Mouse (Mus musculus) embryonic facial prominence, embryonic 12.5 days (tissue): Measurements from ENCODE around the gene Rxra. TPM values are rescaled to one million over a fixed set of nuclear protein-coding genes. Genes with fewer than 3 reads are reported as not detected.
A peak's percentile ranks its signal among the peaks of the same experiment; 100 is the strongest.

Source experiments
- ATAC-seq: fragments of 200-750 bp; cut with Nextera tagmentation; 2 replicates; pipeline ENCODE4 v1.8.0; 2017; ENCODE audit not compliant: insufficient number of reproducible peaks, insufficient read depth, low FRiP score, low TSS enrichment
- H3K27ac ChIP-seq: fragments of 300-500 bp; sonication (generic); 2 replicates; pipeline ENCODE4 v1.5.1; 2016; ENCODE audit warnings: mild to moderate bottlenecking
- H3K27me3 ChIP-seq: fragments of 300-500 bp; sonication (generic); 2 replicates; pipeline ENCODE4 v1.6.1; 2016; ENCODE audit warnings: mild to moderate bottlenecking, moderate library complexity
- H3K36me3 ChIP-seq: fragments of 300-500 bp; sonication (generic); 2 replicates; pipeline ENCODE4 v1.6.1; 2016; ENCODE audit warnings: mild to moderate bottlenecking
- H3K4me1 ChIP-seq: fragments of 300-500 bp; sonication (generic); 2 replicates; pipeline ENCODE4 v1.6.1; 2016
- H3K4me2 ChIP-seq: fragments of 300-500 bp; sonication (generic); replicated peaks from 2 replicates; pipeline ENCODE4 v1.6.1; 2016; ENCODE audit warnings: mild to moderate bottlenecking, moderate library complexity
- H3K4me3 ChIP-seq: fragments of 300-500 bp; sonication (generic); 2 replicates; pipeline ENCODE4 v1.5.1; 2016; ENCODE audit warnings: mild to moderate bottlenecking
- H3K9ac ChIP-seq: fragments of 300-500 bp; sonication (generic); 2 replicates; pipeline ENCODE4 v1.6.1; 2016; ENCODE audit warnings: mild to moderate bottlenecking, moderate library complexity
- H3K9me3 ChIP-seq: fragments of 300-500 bp; sonication (generic); 2 replicates; pipeline ENCODE4 v1.6.1; 2016; ENCODE audit warnings: mild to moderate bottlenecking, moderate library complexity
- WGBS: fragments of 180-500 bp; shearing (Covaris S2); methylation state at CpG from one replicate; pipeline ENCODE4 v1.1.7; 2016; 5-methylcytosine and 5-hydroxymethylcytosine counted together
- polyA plus RNA-seq: library from polyadenylated mRNA; unstranded; fragments of >200 nt; fragmentation: Nextera tagmentation; extraction: Ambion mirVana; gene quantifications from 2 replicates; pipeline ENCODE4 v1.2.1, GENCODE M21; 2016

Gene Rxra
- polyA plus RNA-seq, 1 experiment from 2014 or later = 15.9 TPM

DNA sequence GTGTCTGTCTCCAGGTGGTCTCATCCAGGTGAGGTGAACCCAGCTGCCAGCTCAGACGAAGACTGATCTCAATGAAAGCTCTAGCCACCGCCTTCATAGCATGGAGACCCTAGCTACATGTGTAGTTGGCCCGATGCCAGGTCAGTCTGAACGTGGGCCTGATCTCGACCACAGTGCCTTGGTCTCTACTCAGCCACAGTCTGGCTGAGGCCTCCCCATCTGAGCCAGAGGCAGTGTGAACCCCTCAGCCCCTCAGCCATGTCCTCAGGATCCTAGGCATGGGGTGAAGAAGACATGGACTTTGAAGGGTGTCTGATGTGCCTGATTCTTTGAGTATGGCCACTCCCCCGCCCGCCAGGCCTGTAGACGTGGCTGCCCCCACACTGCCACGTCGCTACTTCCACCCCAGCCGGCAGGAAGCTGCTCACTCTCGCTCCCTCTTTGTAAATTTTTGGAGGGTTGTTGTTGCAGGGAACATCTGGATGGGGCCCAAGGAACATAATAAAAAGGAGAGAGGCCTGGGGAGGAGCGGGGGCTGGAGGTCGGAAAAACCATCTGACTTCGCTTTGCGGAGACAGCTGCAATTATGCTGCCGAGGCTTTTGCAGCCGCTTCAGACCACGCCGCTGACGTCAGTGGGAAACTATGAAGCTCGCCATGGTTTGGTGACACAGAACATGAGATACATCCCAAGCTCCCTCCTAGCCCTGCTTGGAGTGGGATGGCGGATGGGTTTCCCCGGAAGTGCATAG lies 97.9 kb downstream of the Rxra start:
- peak; percentile 42 for ATAC-seq
- Histone ChIP-seq H3K4me2 (0 out of 2 replicates have a peak overlapping the region, but pooled peaks have one; percentile 15), H3K9ac (no peak overlapping the region), H3K9me3 (no peaks in the 10 kb centered on the region), H3K27ac (peak overlapping the region; percentile 94), H3K36me3 (no peaks in the 10 kb centered on the region), H3K4me3 (no peak overlapping the region), H3K4me1 (peaks cover 50% of the 10 kb centered on the region), H3K27me3 (no peaks in the 10 kb centered on the region)
- WGBS = 37% methylated on average over 24 of the region's 24 CpGs

- Histone ChIP-seq H3K4me1 (peaks cover 42% of the 10 kb centered on the region), H3K27me3 (no peaks in the 10 kb centered on the region), H3K9me3 (no peaks in the 10 kb centered on the region), H3K27ac (peak overlapping the region; percentile 94), H3K36me3 (no peaks in the 10 kb centered on the region), H3K4me3 (no peak overlapping the region), H3K9ac (no peak overlapping the region), H3K4me2 (no peak overlapping the region)
- no peak for ATAC-seq
- WGBS = 88% methylated on average over 10 of the region's 10 CpGs
These were observed 98.8 kb downstream of the Rxra start for GRCm38 (mm10) chr2:27775006-27775405.

DNA sequence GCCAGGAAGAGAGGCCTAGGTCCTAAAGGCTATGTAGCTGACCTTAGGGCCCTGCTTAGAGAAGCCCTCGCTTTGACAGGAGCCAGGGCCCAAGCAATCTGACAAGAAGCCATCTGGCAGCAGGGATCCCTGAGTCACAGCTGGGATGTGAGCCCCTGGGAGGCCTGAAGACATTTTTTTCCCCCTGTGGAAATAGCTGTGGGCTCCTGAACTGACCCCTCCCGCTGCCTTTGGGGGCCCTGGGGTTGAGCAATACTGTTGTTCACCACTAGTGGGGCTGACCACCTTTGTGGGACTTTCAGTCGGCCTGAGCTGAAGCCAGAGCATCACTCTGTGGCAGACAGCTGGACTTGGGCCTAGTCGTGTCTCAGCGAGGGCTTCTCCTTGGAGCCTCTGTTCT lies 99.4 kb downstream of the Rxra start:
- Histone ChIP-seq H3K4me2 (no peak overlapping the region), H3K27me3 (no peaks in the 10 kb centered on the region), H3K36me3 (no peaks in the 10 kb centered on the region), H3K4me1 (peaks cover 38% of the 10 kb centered on the region), H3K4me3 (no peak overlapping the region), H3K9ac (no peak overlapping the region), H3K9me3 (no peaks in the 10 kb centered on the region), H3K27ac (peak overlapping the region; percentile 94)
- ATAC-seq = no peak
- 44% methylated on average over 5 of the region's 5 CpGs for WGBS

- Histone ChIP-seq H3K27me3 (no peaks in the 10 kb centered on the region), H3K4me2 (no peak overlapping the region), H3K4me1 (peaks cover 31% of the 10 kb centered on the region), H3K36me3 (no peaks in the 10 kb centered on the region), H3K9ac (no peak overlapping the region), H3K9me3 (no peaks in the 10 kb centered on the region), H3K27ac (no peak overlapping the region), H3K4me3 (no peak overlapping the region)
- ATAC-seq = no peak
- WGBS = 72% methylated on average over 2 of the region's 2 CpGs
These were observed 101.5 kb downstream of the Rxra start for GRCm38 (mm10) chr2:27777756-27778155.

DNA sequence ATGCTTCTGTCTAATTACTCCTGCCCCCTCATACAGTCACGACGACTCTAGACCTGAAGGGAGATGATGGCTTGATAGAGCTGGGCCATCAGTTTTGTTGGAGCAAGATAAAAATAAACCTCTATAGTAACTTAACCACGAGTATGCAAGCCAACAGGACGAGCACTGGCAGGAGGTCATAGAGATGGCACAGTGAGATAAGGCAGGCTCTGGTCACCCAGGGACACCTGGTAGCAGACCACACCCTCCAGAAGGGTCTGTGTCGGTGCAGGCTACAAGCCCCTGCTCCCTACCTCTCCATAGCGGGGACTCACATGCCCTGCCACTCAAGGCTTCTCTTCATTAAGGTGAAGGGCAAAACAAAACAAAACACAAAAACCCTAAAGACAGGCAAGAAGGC lies 102.0 kb downstream of the Rxra start:
- no peak for ATAC-seq
- H3K9me3 ChIP-seq = no peaks in the 10 kb centered on the region
- peaks cover 26% of the 10 kb centered on the region for H3K4me1 ChIP-seq
- no peak overlapping the region for H3K4me2 ChIP-seq
- H3K4me3 ChIP-seq = no peak overlapping the region
- no peaks in the 10 kb centered on the region for H3K27me3 ChIP-seq
- H3K27ac ChIP-seq = no peak overlapping the region
- no peaks in the 10 kb centered on the region for H3K36me3 ChIP-seq
- H3K9ac ChIP-seq = no peak overlapping the region
- 72% methylated on average over 6 of the region's 6 CpGs for WGBS

- H3K4me3 ChIP-seq = no peak overlapping the region
- no peak overlapping the region for H3K27ac ChIP-seq
- H3K27me3 ChIP-seq = no peaks in the 10 kb centered on the region
- peaks cover 16% of the 10 kb centered on the region for H3K4me1 ChIP-seq
- H3K9ac ChIP-seq = no peak overlapping the region
- H3K4me2 ChIP-seq = no peak overlapping the region
- ATAC-seq = no peak
- no peaks in the 10 kb centered on the region for H3K36me3 ChIP-seq
- no peaks in the 10 kb centered on the region for H3K9me3 ChIP-seq
- WGBS = 81% methylated on average over 9 of the region's 9 CpGs
These were observed 103.1 kb downstream of the Rxra start for GRCm38 (mm10) chr2:27779291-27779866.

- no peak overlapping the region for H3K4me3 ChIP-seq
- WGBS = 92% methylated on average over 7 of the region's 7 CpGs
- H3K4me1 ChIP-seq = peaks cover 9% of the 10 kb centered on the region
- no peak overlapping the region for H3K9ac ChIP-seq
- H3K4me2 ChIP-seq = no peak overlapping the region
- H3K36me3 ChIP-seq = no peaks in the 10 kb centered on the region
- no peaks in the 10 kb centered on the region for H3K27me3 ChIP-seq
- no peak for ATAC-seq
- H3K27ac ChIP-seq = no peak overlapping the region
- H3K9me3 ChIP-seq = no peaks in the 10 kb centered on the region
These were observed 103.9 kb downstream of the Rxra start for GRCm38 (mm10) chr2:27780162-27780561.

GRCm38 (mm10) chr2:27785363-27785762 lies 109.1 kb downstream of the Rxra start:
- 92% methylated on average over 8 of the region's 8 CpGs for WGBS
- no peak for ATAC-seq
- H3K4me3 ChIP-seq = no peak overlapping the region
- H3K4me2 ChIP-seq = no peak overlapping the region
- H3K9ac ChIP-seq = no peak overlapping the region
- H3K36me3 ChIP-seq = no peaks in the 10 kb centered on the region
- no peak overlapping the region for H3K27ac ChIP-seq
- H3K4me1 ChIP-seq = peaks cover 6% of the 10 kb centered on the region; the same call in 1 of the 2 replicates
- H3K9me3 ChIP-seq = no peaks in the 10 kb centered on the region
- no peaks in the 10 kb centered on the region for H3K27me3 ChIP-seq

DNA sequence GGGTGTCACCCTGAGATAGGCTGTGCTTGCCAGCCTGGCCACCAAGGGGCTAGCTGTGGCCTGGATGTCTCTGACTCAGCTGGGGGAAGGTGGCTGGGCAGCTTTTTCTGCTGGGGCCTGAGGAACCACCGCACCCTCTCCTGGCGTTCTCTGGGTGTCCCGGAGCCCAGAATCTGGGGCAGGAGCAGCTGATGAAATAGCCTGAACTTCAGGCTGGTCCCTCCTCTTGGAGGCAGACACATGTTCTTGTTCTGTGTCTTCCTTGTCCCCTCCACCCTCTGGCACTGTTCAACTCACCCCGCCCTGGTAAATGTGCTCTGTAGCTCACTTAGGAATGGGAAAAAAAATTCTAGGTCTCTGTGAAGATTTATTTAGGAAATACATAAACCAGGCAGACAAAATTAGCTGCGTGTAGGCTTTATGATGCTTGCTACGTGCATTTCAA lies 109.8 kb downstream of the Rxra start:
- no peak overlapping the region for H3K27ac ChIP-seq
- H3K36me3 ChIP-seq = no peaks in the 10 kb centered on the region
- no peaks in the 10 kb centered on the region for H3K9me3 ChIP-seq
- no peak overlapping the region for H3K4me3 ChIP-seq
- WGBS = 75% methylated on average over 6 of the region's 6 CpGs
- ATAC-seq = no peak
- H3K9ac ChIP-seq = no peak overlapping the region
- no peak overlapping the region for H3K4me2 ChIP-seq
- H3K27me3 ChIP-seq = no peaks in the 10 kb centered on the region
- peaks cover 6% of the 10 kb centered on the region; the same call in 1 of the 2 replicates for H3K4me1 ChIP-seq

DNA sequence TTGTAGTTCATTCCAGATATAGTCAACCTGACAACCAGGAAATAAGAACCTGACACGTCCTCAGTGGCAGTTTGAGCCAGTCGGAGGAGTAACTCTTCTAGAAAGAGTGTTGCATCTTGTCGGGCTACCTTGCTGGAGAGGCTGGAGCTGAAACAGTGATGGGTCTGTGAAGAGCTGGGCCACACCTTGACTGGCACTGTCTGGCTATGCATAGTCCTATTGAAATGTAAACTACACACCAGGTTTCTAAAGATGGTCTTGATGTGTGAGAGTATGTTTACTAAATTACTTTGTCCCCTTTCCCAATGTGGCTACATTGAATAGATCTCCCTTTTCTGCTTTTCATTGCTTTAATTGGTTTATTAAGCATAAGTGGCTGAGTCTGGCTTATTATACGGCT lies 115.3 kb downstream of the Rxra start:
- 78% methylated on average over 4 of the region's 4 CpGs for WGBS
- ATAC-seq = no peak
- Histone ChIP-seq H3K4me1 (no peaks in the 10 kb centered on the region), H3K9ac (no peak overlapping the region), H3K36me3 (no peaks in the 10 kb centered on the region), H3K9me3 (no peaks in the 10 kb centered on the region), H3K27me3 (no peaks in the 10 kb centered on the region), H3K27ac (no peak overlapping the region), H3K4me2 (no peak overlapping the region), H3K4me3 (no peak overlapping the region)

- H3K4me3 ChIP-seq = no peak overlapping the region
- no peak overlapping the region for H3K4me2 ChIP-seq
- H3K36me3 ChIP-seq = no peaks in the 10 kb centered on the region
- no peak overlapping the region for H3K27ac ChIP-seq
- H3K9ac ChIP-seq = no peak overlapping the region
- no peak for ATAC-seq
- no peaks in the 10 kb centered on the region for H3K27me3 ChIP-seq
- WGBS = 70% methylated on average over 4 of the region's 4 CpGs
- peaks cover 11% of the 10 kb centered on the region; the same call in 1 of the 2 replicates for H3K4me1 ChIP-seq
- no peaks in the 10 kb centered on the region for H3K9me3 ChIP-seq
These were observed 122.8 kb downstream of the Rxra start for GRCm38 (mm10) chr2:27799018-27799417.

- 78% methylated on average over 2 of the region's 2 CpGs for WGBS
- peaks cover 11% of the 10 kb centered on the region; the same call in 1 of the 2 replicates for H3K4me1 ChIP-seq
- H3K9me3 ChIP-seq = no peaks in the 10 kb centered on the region
- H3K9ac ChIP-seq = no peak overlapping the region
- no peaks in the 10 kb centered on the region for H3K27me3 ChIP-seq
- no peaks in the 10 kb centered on the region for H3K36me3 ChIP-seq
- H3K4me3 ChIP-seq = no peak overlapping the region
- no peak overlapping the region for H3K4me2 ChIP-seq
- no peak overlapping the region for H3K27ac ChIP-seq
- ATAC-seq = no peak
These were observed 124.8 kb downstream of the Rxra start for GRCm38 (mm10) chr2:27801041-27801440.
